Mouse (Mus musculus): ENCODE measurements around the gene Slc25a29.

DNA sequence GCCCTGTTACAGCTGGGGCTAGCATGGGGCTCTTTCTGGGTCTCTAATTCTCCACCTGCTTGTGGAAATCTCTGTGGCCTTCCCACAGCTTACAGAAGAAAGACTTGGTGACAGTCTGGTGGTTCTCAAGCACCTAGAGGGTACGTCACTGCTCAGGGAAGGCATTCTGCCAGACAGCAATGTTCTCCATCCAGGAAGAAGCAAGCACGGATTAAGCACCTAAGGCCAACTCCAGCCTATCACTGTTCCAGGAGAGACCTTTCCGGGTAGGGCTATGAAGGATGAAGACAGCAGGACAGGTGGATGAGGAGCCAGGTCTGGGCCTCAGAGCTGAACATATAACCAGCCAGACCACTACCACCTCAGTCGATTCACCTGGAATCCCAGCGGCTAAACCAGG, 897 bp downstream of the Slc25a29 start:
- TF ChIP-seq POLR2A (IDR thresholded peaks at IDR 0.05; ENCODE audit: borderline replicate concordance, low read depth, low read length): no peak
- no peak for TF ChIP-seq CTCF (IDR thresholded peaks at IDR 0.05; ENCODE audit: low read depth, low read length)
